Comparison of ENCODE assay signal across 7 mouse cellular contexts in genomic region chr11:20914297-20914997, GRCm38 (mm10).
DNase-seq lines count a peak whose midpoint lies in the region; ATAC-seq and TF ChIP-seq lines count a peak whose summit lies in the region.

No protein-coding gene starts in this region.

- 43% methylated on average over 12 of the region's 12 CpGs for WGBS in lung, embryonic 15.5 days
- 22% methylated on average over 12 of the region's 12 CpGs for WGBS in lung, adult 2 months
- 83% methylated on average over 12 of the region's 12 CpGs for WGBS in forebrain, embryonic 16.5 days
- 62% methylated on average over 12 of the region's 12 CpGs for WGBS in limb, embryonic 12.5 days

- peak overlapping the region; percentile 91 for H3K27ac ChIP-seq in lung, embryonic 15.5 days
- no peak overlapping the region for H3K27ac ChIP-seq in forebrain, embryonic 16.5 days (ENCODE audit: low read length)
- 0 out of 2 replicates have a peak overlapping the region, but pooled peaks have one; percentile 8 for H3K27ac ChIP-seq in limb, embryonic 12.5 days

- no peak for DNase-seq in lung, adult 2 months
- peak; percentile 4 for DNase-seq in splenic B cell, adult 2 months (ENCODE audit: low read depth, low spot score)
- DNase-seq in thymus, postnatal 36 days: no peak

- no peak for TF ChIP-seq CTCF in lung, adult 2 months (IDR thresholded peaks at IDR 0.05; ENCODE audit: insufficient read depth, low read length)

- TF ChIP-seq POLR2A in lung, adult 2 months (IDR thresholded peaks at IDR 0.05; ENCODE audit: borderline replicate concordance, extremely low read depth, low read depth, low read length): no peak

- H3K36me3 ChIP-seq in lung, embryonic 15.5 days: no peaks in the 10 kb centered on the region
- H3K36me3 ChIP-seq in forebrain, embryonic 16.5 days (ENCODE audit: control insufficient read depth, insufficient read depth): no peaks in the 10 kb centered on the region
- H3K36me3 ChIP-seq in limb, embryonic 12.5 days: no peaks in the 10 kb centered on the region
- no peaks in the 10 kb centered on the region for H3K36me3 ChIP-seq in splenic B cell, adult 2 months (ENCODE audit: control insufficient read depth, insufficient read depth, low read length, poor library complexity, severe bottlenecking)

- ATAC-seq in lung, embryonic 15.5 days (ENCODE audit: borderline replicate concordance, extremely low read depth, low FRiP score, low TSS enrichment): peak; percentile 24; the same call in 1 of the 2 replicates
- ATAC-seq in forebrain, embryonic 16.5 days: peak; percentile 27; the same call in 1 of the 2 replicates
- ATAC-seq in limb, embryonic 12.5 days (ENCODE audit: insufficient number of reproducible peaks, insufficient read depth, low FRiP score, low TSS enrichment, low read depth): no peak; the same call in 1 of the 2 replicates
- ATAC-seq in erythroblast, adult 5-6 weeks (replicated peaks; ENCODE audit: low FRiP score, poor library complexity, severe bottlenecking): no peak

- H3K4me1 ChIP-seq in lung, embryonic 15.5 days: peaks cover 42% of the 10 kb centered on the region
- H3K4me1 ChIP-seq in lung, adult 2 months (ENCODE audit: control insufficient read depth, insufficient read depth, low read length): peaks cover 10% of the 10 kb centered on the region
- H3K4me1 ChIP-seq in forebrain, embryonic 16.5 days (replicated peaks; ENCODE audit: control insufficient read depth, insufficient read depth, low read length): peaks cover 17% of the 10 kb centered on the region
- H3K4me1 ChIP-seq in limb, embryonic 12.5 days (replicated peaks): peaks cover 13% of the 10 kb centered on the region

- H3K27me3 ChIP-seq in lung, embryonic 15.5 days: no peaks in the 10 kb centered on the region
- H3K27me3 ChIP-seq in forebrain, embryonic 16.5 days (replicated peaks; ENCODE audit: control insufficient read depth, insufficient read depth, low read length): no peaks in the 10 kb centered on the region
- no peaks in the 10 kb centered on the region for H3K27me3 ChIP-seq in limb, embryonic 12.5 days
- H3K27me3 ChIP-seq in splenic B cell, adult 2 months (ENCODE audit: control insufficient read depth, insufficient read depth, low read length, poor library complexity, severe bottlenecking): no peaks in the 10 kb centered on the region

- no peaks in the 10 kb centered on the region for H3K9me3 ChIP-seq in lung, embryonic 15.5 days
- no peaks in the 10 kb centered on the region for H3K9me3 ChIP-seq in forebrain, embryonic 16.5 days (ENCODE audit: control insufficient read depth, low read length)
- no peaks in the 10 kb centered on the region for H3K9me3 ChIP-seq in limb, embryonic 12.5 days

- H3K4me3 ChIP-seq in lung, embryonic 15.5 days: no peak overlapping the region
- no peak overlapping the region for H3K4me3 ChIP-seq in lung, adult 2 months (replicated peaks; ENCODE audit: extremely low read depth, low read depth, low read length)
- no peak overlapping the region for H3K4me3 ChIP-seq in forebrain, embryonic 16.5 days (replicated peaks; ENCODE audit: low read length)
- no peak overlapping the region for H3K4me3 ChIP-seq in limb, embryonic 12.5 days (replicated peaks)

- H3K4me2 ChIP-seq in lung, embryonic 15.5 days: peak overlapping the region; percentile 30; the same call in 1 of the 2 replicates
- no peak overlapping the region for H3K4me2 ChIP-seq in forebrain, embryonic 16.5 days (ENCODE audit: low read length)
- peak overlapping the region; percentile 18; the same call in 1 of the 2 replicates for H3K4me2 ChIP-seq in limb, embryonic 12.5 days

- H3K9ac ChIP-seq in lung, embryonic 15.5 days: no peak overlapping the region
- no peak overlapping the region for H3K9ac ChIP-seq in forebrain, embryonic 16.5 days (replicated peaks; ENCODE audit: low read depth, low read length)
- no peak overlapping the region for H3K9ac ChIP-seq in limb, embryonic 12.5 days (replicated peaks)

Comparison
In these comparisons a context has a peak if more than half of its experiments do, and no peak if none do; other contexts are left out.
1. ATAC-seq: peak in lung, embryonic 15.5 days (single experiment) and forebrain, embryonic 16.5 days (single experiment); none in limb, embryonic 12.5 days (single experiment) and erythroblast, adult 5-6 weeks (single experiment).